Mouse (Mus musculus) ovary, postnatal 14 days (tissue): ENCODE results near the gene Arhgef12.

ENCODE experiments used
- DNase-seq: peaks from one replicate; pipeline ENCODE4 v3.0.0; 2022; ENCODE audit warnings: low spot score

Gene Arhgef12

DNA sequence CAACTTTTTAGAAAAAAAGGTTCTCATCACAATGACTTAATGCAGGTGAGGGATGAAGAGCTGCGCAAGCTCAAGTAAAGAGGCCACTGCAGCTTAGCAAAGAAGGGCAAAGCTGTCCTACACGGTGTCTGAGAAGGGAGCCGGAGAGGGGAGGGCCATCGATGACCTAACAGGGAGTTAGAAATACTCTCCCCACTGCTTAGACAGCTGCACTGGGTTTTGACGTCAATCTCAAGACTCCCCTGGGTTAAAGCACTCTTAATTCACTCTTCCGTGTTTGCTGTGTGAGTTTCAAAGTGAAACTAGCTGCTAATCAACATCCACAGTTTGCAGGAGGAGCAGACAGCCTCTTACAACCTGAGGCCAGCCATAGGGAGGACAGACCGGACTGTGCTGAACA lies 30.9 kb downstream of the Arhgef12 start:
- DNase-seq: no peak

DNA sequence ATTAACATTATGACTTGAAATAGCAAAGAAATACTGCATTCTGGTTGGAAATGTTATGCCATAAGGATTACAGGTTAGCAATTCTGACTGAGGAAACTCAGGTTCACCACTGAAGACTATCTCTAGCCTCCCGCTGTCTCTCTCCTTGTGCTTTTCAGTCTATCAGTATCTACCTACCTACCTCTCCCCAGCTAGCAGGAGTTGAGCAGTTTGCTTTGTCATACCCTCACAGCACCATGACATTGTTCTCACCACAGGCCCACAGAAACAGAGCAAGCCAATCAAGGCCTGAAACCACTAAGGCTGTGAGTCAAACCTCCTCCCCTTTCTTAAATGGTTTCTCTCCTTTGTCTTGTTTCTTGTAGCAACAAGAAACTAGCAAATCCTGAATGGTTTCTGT lies 32.4 kb downstream of the Arhgef12 start:
- DNase-seq: no peak

DNA sequence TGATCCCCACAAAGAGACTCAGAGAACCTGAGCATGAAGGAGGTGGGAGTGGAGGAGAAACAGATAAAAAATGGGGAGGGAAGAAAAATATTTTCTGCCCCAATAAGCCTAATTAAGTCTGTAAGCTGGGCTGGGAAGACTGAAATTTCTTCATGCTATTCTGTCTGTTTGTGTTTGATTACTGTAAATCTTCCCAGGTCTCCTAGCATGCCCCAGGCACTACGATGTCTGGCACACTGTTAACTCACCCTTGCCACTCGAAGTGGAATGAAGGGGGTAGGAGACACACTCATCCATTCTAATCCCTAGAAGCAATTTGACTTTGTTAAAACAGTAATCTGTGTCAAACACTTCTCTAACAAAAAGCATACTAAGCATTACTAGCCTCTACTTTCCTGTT lies 35.3 kb downstream of the Arhgef12 start:
- no peak for DNase-seq

DNA sequence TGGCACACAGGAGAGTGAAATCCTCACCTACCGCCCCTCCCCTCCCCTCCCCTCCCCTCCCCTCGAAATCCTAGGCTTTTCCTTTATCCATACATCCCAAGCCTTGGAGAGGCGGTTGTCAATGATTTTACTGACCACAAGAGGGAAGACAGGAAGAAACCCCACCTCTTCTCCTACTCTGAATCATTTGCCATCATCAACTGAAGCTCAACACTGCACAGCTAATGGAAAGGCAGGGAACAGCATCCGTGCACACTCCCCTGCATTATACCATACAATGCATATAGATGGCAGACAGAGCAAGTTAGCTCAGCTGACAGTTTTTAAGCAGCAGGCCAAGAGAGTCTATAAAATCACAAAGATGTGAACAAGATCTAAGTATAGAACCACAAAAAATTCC lies 35.9 kb downstream of the Arhgef12 start:
- DNase-seq: no peak

DNA sequence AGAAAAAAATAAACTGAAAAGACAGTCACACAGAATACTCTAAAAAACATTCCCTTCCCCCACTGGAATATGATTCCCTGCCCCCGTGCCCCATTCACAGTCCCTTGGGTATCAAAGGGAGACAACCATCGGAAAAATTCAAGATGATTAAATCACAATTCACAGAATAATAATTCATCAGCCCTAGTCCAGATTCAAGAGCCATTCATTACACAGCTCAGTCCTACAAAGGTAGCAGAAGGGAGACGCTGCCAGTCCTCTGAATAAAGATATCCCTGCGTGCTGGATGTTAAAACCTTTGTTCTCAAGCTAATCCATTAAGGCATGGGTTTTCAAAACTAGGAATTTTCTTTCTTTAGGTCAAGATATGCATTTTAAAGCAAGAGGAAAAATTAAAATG lies 36.5 kb downstream of the Arhgef12 start:
- DNase-seq: no peak

DNA sequence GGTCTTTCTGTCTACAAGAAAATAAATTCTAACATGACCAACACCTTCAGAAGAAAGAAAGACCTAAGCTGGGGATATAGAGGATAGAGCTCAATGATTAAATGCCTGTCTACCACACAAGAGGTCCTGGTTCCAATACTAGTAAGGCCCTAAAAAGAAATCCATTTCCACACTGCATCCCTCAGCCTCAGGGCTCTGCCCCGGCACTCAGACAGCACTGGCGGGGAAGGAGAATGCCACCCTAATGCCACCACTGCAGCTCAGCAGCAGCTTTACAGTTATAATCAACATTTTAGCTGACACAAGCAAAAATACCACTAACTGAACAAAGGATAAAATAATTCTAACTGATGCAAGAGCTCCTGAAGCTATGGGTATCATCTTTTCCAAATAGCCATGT lies 36.9 kb downstream of the Arhgef12 start:
- no peak for DNase-seq

DNA sequence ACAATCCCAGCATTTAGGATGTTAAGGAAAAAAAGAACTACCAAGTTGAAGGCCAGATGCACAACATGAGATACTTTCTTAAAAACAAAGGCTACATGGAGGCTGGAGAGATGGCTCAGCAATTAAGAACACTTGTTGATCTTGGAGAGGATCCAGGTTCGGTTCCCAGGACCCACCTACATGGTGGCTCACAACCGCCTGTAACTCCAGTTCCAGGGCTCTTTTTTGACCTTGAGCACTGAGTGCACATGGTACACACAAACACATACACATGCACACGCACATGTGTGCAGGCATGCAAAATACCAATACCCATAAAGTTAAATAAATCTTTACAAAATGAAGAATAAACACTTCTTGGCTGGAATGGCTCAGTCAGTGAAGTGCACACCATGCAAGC lies 39.1 kb downstream of the Arhgef12 start:
- no peak for DNase-seq

DNA sequence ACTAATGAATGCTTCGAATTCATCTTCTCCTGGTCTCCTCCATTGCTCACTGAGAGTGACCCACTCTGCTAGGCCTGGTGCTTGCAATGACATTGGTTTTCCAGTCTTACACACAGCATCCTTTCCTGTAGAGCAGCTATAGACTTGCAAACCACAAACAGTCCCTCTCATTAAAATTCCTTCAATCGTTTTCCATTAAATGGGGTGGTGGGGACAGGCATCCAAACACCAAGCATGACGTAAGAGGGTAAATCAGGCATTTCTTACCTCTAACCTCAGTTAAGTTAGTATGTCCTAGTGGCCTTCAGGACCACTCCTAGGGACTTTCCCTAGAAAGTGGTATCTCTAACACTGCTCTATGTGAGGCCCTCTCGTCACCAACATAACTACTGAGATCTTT lies 41.8 kb downstream of the Arhgef12 start:
- no peak for DNase-seq

DNA sequence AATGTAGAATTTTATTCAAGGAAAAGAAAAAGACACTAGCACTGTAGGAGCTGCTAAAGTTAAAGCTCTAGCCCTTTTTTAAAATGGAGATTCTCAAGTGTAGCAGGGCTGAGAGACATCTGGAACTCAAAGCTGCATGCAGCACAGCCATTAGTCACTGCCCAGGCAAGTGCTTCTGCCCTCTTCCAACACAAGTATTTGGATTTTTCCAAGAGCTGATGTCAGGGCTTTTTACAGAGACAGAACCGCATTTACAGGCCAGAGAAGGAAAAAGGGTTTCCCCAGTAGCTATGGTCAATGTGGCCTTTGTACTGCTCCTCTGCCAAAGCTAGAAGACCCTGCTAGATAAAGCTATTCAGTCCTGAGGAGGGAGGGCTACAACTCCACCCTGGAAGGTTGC lies 45.5 kb downstream of the Arhgef12 start:
- DNase-seq: no peak

DNA sequence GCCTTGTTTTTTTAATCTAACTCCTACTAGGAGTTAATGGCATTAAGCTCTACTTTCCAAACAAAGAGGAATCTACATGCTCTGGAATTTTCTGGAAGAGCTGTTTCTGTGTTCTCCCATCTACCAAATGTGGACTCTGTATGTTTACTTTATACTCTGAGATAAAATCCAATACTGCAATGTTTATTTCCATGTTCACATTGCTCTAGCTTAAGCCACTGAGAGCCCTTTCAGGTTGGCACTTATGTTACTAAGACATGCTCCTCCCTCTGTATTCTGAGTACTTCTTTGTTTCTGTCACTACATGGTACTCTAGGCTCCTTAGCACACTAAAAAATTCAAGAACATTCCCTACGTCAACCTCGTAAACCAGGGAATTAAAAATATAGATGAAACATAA lies 56.6 kb downstream of the Arhgef12 start:
- no peak for DNase-seq

DNA sequence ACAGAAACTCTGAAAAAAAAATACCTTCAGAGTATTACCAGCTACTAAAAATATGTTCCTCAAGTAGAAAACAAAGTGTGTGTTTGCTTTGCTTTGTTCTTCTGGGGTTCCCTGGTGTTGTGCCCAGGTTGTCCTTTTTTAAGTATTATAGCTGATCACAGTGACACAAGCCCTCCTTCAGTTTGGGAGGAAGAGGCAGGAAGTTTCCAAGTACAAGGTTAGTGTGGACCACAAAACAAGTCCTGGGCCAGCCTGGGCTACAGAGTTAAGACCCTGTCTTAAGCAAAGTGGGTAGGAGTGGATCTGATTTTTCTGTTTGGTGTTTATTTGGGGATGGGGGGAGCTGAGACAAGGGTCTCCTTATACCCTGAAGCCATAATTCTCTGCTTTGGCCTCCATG lies 62.6 kb downstream of the Arhgef12 start:
- no peak for DNase-seq

DNA sequence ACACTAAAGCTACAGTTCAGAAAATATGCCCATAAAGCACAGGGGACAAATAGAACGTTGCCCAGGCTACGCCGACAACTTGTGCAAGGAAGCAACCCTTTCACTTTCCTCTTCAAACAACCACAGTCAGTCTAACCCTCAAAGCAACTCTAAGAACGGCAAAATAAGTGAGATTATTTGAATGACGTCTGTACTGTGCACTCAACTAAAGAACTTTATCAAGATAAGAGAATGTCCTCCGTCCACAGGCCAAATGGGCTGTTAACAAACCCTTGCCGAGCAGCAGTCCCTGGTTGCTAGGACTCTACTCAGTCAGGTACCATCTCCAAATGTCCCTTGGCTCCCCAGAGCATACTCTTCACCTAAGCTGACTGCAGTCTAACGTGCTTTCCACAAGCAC lies 68.6 kb downstream of the Arhgef12 start:
- DNase-seq: no peak

DNA sequence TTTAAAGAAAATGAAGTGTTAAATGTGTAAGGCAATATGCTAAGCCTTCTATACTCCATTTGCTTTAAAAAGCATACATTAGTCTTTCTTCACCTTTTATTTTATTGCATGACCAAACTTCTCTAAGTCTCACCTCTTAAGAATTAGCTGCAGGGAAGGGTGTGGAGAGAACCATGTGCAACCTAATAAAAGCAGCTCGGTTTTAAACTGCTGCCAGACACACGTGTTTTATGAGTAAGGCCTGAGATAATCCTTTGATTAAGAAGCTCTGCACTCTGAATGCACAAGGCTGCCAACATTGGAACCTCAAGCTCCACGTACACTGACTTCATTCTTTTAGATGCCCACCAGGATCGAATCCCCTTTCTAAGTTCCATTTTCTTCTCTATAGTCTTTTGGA lies 71.8 kb downstream of the Arhgef12 start:
- no peak for DNase-seq

DNA sequence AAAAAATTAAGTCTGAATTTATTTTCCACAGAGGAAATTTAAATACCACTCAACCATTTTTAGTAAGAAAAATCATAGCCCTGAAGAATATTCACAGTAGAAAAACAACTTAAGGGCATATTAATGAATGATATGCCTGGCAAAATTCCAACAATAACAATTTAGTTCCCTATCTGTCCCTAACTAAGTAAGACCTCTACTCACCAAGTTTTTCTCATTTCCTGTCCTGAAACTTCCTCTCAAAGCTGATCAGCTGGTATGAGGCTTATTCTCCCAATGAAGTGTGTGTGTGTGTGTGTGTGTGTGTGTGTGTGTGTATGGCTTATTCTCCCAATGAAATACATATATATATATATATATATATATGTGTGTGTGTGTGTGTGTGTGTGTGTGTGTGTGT lies 72.8 kb downstream of the Arhgef12 start:
- DNase-seq: no peak

DNA sequence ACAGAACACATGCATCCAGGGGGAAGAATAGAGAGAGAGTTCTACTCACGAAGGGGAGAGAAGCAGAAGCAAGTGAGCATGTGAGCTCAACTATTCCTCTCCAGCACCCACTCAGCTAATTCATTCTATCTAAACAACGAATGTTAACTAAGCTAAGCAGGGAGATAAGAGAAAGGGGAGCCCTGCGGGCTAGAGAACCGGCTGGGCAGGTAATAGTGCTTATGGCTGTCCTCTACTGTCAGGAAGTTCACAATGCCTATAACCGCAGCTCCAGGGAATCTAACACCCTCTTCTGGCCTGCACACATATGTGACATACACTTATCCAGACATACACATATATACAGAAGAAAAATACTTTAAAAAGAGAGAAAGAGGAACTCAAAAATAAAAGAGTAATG lies 79.3 kb downstream of the Arhgef12 start:
- DNase-seq: no peak

DNA sequence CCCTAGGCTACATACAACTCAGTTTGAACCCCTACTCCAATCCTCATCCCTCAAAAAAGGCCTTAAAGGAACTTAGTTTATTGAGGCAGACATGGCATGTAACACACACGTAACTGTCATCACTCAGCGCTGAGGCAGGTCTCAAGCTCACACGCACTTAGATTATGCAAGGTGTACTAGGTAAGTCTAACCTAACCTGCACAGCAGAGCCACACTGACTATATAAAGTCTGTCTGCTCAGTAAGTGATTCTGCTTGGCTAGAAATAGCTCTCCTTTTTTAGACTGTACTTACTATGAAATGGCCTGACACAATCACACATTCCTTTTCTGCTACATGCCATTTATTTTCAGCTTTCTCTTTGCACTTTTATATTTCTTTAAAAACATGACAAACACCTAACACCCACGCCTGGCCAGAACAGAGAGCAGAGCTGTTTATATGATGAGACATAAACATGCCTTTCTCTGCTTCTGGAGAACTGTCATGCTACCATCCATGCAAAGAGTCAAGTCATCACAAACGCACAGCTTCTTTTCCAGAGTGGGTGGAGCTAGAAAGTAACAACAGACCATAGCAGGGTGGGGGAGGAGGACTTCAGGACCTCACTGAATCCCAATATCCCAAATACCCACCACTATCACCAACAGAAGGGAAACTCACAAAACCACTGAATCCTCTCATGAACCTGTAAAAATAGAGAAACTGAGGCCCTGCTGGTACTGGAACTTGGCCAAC lies 85.4 kb downstream of the Arhgef12 start:
- no peak for DNase-seq

DNA sequence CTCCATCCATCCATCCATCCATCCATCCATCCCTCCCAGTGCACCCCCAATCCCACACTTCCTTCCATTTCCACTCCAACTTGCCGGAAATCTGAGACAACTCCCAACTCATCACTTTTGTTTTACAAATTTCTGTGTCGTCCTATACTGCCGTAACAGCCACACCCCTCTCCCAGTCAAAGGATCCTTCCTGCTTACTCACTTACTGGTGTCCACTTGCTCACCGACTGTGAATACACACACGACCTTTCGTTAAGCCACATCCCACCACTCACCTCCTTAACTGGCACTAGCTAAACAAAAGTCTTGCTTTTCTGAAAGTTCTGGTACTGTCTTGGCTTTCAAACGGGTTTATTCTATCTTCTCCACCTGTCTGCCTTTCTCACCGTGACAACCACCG lies 87.4 kb downstream of the Arhgef12 start:
- DNase-seq: no peak

DNA sequence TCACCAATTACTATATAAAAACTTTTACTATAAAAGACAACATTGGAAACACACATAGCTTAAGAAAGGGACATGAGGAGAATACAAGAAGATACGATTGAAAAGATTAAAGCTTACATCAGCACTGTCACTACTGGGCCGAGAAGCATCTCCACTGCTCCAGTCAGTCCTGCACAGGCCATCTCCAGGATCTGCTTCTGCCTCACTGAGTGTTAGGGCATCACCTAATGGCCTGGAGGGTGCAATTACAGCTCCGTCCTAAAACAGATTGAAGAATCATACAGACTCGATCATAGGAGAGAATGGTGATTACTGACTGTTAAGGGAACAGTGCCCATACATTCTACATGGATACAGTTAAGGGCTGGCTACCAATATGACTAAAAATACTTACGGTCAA lies 91.3 kb downstream of the Arhgef12 start:
- no peak for DNase-seq

DNA sequence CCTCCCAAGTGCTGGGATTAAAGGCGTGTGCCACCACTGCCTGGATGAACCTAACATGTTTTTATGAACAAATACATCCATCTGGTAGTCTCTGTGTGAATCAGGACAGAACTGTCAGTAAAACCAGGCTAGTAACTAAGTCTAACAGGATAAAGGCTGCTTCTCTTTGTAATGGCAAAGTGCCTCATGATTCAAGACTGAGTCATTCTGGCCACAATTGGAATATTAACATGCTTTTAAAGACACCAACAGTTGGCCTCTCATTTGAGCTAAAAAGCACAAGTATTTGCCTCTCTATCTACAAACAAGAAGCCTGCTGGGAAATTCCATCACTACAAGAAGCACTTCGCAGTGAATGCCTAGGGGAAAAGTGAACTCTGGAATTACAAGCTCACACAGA lies 91.7 kb downstream of the Arhgef12 start:
- DNase-seq: no peak

DNA sequence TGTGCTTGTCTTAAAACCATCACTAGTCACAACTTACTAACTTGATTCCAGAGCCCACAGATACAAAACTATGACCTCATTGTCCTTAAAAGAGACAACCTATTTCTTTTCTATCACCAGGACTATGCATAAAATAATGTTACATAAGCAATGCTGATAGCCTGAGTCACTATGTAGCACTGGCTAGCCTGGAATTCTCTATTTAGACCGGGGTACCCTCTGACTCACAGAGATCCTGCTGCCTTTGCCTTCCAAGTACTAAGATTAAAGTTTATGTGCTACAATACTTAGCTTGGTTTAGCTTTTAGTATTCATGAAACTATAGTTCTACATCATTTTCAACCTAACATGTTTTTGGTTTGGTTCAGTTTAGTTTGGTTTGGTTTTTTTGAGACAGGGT lies 92.2 kb downstream of the Arhgef12 start:
- no peak for DNase-seq

DNA sequence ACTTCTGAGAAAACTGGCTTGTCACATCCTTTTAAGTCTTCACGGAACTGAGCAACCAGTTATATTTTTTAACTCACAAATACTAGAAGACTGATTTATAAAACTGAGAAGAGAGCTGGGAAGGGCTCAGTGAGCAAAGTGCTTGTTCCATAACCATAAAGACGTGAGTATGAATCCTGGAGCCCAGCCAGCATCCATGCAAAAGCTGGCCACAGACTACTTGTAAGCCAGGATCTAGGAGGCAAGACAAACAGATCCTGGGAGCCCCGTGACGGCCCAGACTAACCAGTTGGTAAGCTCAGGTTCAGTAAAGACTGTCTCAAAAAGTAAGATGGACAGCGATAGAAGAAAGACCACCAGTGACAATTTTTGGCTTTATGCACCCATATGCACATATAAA lies 94.5 kb downstream of the Arhgef12 start:
- DNase-seq: no peak

DNA sequence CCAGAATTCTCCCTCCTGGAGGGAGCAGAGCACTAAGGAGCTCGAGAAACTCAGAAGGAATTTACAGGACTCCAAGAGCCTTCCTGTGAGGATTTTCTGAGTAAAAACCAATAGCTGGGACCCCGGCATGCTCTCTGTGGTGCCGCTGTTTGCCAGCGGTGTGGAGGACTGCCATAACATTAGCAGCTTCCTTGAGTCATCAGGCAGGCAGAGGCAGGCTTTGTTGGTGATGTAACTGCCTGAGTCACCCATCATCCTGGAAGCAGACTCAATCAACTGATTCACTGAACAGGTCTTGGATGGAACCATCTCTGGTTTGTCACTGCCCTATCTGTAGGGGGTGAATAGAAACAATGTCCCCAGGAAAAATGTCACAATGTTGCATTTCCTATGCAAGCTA lies 96.0 kb downstream of the Arhgef12 start:
- no peak for DNase-seq

DNA sequence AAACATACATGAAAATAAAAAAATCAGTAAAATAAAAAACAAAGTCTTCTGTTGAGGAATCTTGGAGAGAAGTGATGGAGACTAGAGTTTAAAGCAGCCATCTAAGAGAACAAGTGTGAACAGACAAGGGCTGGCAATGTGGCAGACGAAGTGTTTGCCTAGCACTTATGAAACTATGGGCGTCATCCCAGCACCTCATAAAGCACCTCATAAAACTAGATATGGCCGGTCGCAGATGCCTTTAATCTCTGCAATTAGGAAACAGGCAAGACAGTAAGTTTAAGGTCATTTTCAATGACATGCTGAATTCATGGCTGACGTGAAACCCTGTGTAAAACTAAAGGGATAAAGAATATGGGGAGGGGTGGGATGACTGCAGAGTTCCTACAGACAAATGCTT lies 103.2 kb downstream of the Arhgef12 start:
- DNase-seq: no peak

DNA sequence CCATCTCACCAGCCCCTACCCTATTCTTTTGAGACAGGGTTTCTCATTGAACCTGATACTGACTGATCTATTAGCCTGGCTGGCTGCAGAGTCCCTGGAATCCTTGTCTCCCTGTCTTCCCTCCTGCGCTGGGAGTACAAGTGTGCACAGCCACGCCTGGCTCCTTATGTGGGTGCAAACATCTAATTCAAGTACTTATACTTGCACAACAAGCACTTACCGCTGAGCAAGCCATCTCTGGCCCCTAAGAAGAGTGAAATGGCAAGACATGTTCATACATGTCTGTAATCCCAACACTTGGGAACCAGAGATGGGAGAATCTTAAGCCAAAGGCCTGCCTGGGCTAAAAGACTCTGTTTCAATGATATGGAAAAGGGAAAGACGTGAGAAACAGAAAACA lies 104.0 kb downstream of the Arhgef12 start:
- no peak for DNase-seq
